Mouse (Mus musculus) G1E (cell line): Measurements from ENCODE around the gene Armc3. TPM values are rescaled to one million over a fixed set of nuclear protein-coding genes. Genes with fewer than 3 reads are reported as not detected.
"Not testable (repeated sequence)": the region's sequence is repeated elsewhere in the genome, so short reads cannot be mapped to it uniquely, and the experiment has no call there.

Source experiments
- ATAC-seq: 2 replicates; pipeline ENCODE4 v1.8.0; 2016; ENCODE audit warnings: mild to moderate bottlenecking; ENCODE audit not compliant: insufficient number of reproducible peaks, poor library complexity, low FRiP score, severe bottlenecking; ENCODE audit errors: extremely low read depth
- DNase-seq: peaks from one replicate; pipeline ENCODE4 v3.0.0; 2012; ENCODE audit warnings: low spot score
- H3K27me3 ChIP-seq: 2 replicates; pipeline ENCODE4 v1.6.1; 2012; ENCODE audit warnings: mild to moderate bottlenecking, low read length, inconsistent platforms; ENCODE audit not compliant: insufficient read depth
- H3K36me3 ChIP-seq: replicated peaks from 2 replicates; pipeline ENCODE3; 2012; ENCODE audit warnings: mild to moderate bottlenecking, inconsistent platforms
- H3K4me1 ChIP-seq: 2 replicates; pipeline ENCODE4 v1.6.1; 2012; ENCODE audit warnings: low read depth, low read length, inconsistent platforms, mixed read lengths; ENCODE audit not compliant: insufficient read depth
- H3K4me3 ChIP-seq: 2 replicates; pipeline ENCODE4 v1.5.1; 2012; ENCODE audit warnings: low read depth, mild to moderate bottlenecking, inconsistent platforms, low read length, moderate library complexity, mixed read lengths
- H3K9me3 ChIP-seq: replicated peaks from 2 replicates; pipeline ENCODE4 v1.6.1; 2012; ENCODE audit warnings: inconsistent platforms
- CTCF ChIP-seq: IDR thresholded peaks from 2 replicates; pipeline ENCODE4 v1.5.1; 2012; ENCODE audit warnings: low read depth, low read length, inconsistent platforms, mixed read lengths
- GATA1 ChIP-seq: IDR thresholded peaks from 2 replicates; pipeline ENCODE4 v1.6.1; 2012; ENCODE audit warnings: borderline replicate concordance, low read length, inconsistent platforms, mixed read lengths
- GATA2 ChIP-seq: IDR thresholded peaks from 2 replicates; pipeline ENCODE4 v1.6.1; 2012; ENCODE audit warnings: low read depth, low read length, inconsistent platforms, borderline replicate concordance
- POLR2AphosphoS5 ChIP-seq: IDR thresholded peaks from 2 replicates; pipeline ENCODE4 v1.6.1; 2012; ENCODE audit warnings: low read depth, low read length, inconsistent platforms; ENCODE audit not compliant: insufficient replicate concordance
- TAL1 ChIP-seq: conservative IDR thresholded peaks from 2 replicates; pipeline ENCODE4 v1.6.1; 2012; ENCODE audit warnings: low read depth, low read length, inconsistent platforms, mixed read lengths
- polyA plus RNA-seq: library from polyadenylated mRNA; stranded (reverse); fragments of >175 nt; gene quantifications from 2 replicates; pipeline ENCODE4 v1.2.3, GENCODE M21; 2012
- total RNA-seq, 2 experiments: library from RNA; stranded (forward) in 1 of 2; stranded (reverse) in 1 of 2; fragments of 200-1000 nt in 1 of 2; fragments of >200 nt in 1 of 2; fragmentation: Nextera tagmentation in 1 of 2; gene quantifications; 2 replicates each; pipeline ENCODE4 v1.2.3; 2014 to 2017

Armc3 gene
- total and polyA plus RNA-seq, 3 experiments = 0.16 TPM; not detected in 2

GRCm38 (mm10) chr2:19280331-19280730 is 81.2 kb downstream of the Armc3 start:
- H3K27me3 ChIP-seq = peaks cover 11% of the 10 kb centered on the region
- H3K36me3 ChIP-seq = no peaks in the 10 kb centered on the region
- H3K4me3 ChIP-seq = no peak overlapping the region
- no peaks in the 10 kb centered on the region for H3K9me3 ChIP-seq
- no peak for TF ChIP-seq GATA1
- no peak for TF ChIP-seq CTCF
- no peak for TF ChIP-seq TAL1
- TF ChIP-seq POLR2AphosphoS5 = no peak
- no peak for TF ChIP-seq GATA2
- no peak for DNase-seq
- ATAC-seq = no peak
- peaks cover 5% of the 10 kb centered on the region for H3K4me1 ChIP-seq

GRCm38 (mm10) chr2:19292366-19292765 is 93.3 kb downstream of the Armc3 start:
- H3K9me3 ChIP-seq = no peaks in the 10 kb centered on the region
- H3K36me3 ChIP-seq = no peaks in the 10 kb centered on the region
- H3K27me3 ChIP-seq = peaks cover 7% of the 10 kb centered on the region; the same call in 1 of the 2 replicates
- no peak overlapping the region for H3K4me3 ChIP-seq
- no peak for DNase-seq
- no peaks in the 10 kb centered on the region for H3K4me1 ChIP-seq
- TF ChIP-seq CTCF = no peak
- TF ChIP-seq GATA1 = no peak
- TF ChIP-seq POLR2AphosphoS5 = no peak
- no peak for TF ChIP-seq TAL1
- TF ChIP-seq GATA2 = no peak
- no peak for ATAC-seq

DNA sequence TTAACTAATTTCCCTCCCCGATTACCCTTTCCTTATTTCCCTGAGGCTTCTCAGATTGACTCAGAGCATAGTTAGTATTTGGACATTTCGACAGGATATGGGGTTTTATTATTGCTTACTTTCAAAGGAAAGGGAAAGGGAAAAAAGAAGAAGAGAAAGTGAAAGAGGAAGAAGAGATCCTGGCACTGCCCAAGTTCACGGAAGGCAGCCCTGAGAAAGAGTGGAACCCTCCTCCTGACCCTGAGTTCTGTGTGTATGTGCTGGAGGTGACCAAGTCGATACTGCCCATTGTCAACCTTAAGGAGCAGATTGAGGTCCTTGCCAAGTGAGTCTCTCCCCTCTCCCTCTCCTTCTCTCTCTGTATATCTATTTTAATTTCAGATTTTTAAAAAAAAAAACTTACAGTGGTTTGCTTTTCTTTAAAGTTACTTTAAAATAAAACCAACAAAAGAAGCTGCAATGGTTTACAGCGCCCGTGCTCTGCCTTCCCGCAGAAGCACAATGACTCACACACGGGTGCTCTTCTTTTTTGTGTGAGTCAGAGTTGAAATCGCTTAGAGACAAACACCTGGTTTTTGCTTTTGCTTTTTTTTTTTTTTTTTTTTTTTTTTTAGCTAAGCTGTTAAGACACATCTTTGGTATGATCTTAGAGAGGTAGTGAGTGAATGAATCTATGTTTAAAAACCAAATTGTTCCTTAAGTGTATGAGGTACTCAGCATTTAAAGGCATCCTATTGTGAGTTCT is 101.4 kb downstream of the Armc3 start:
- TF ChIP-seq CTCF = no peak
- H3K9me3 ChIP-seq = no peaks in the 10 kb centered on the region
- H3K27me3 ChIP-seq = peaks cover 13% of the 10 kb centered on the region
- H3K36me3 ChIP-seq = no peaks in the 10 kb centered on the region
- H3K4me3 ChIP-seq = no peak overlapping the region; the same call in 1 of the 2 replicates
- peaks cover 6% of the 10 kb centered on the region; the same call in 1 of the 2 replicates for H3K4me1 ChIP-seq
- no peak for DNase-seq
- no peak for ATAC-seq

DNA sequence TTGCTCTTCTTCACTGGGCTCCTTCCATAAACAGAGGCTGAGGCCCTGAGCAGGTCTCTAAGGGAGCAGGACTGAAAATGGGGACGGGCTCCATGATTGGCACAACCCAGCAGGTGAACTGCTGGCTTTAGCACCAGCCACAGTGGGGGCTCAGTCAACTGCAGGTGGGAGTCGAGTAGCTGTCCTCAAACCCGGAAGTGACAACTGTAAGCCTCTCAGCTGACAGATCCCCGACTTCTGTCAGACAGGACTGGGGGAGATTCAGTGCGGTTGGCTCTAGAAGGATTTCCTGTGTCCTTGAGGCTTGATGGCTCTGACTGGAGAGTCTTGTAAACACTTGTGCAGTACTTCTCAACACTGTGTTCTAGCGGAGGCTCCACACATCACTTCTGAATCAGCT is 102.1 kb downstream of the Armc3 start:
- Histone ChIP-seq H3K4me1 (peaks cover 6% of the 10 kb centered on the region; the same call in 1 of the 2 replicates), H3K9me3 (no peaks in the 10 kb centered on the region), H3K36me3 (no peaks in the 10 kb centered on the region), H3K4me3 (no peak overlapping the region), H3K27me3 (peaks cover 13% of the 10 kb centered on the region)
- TF ChIP-seq GATA1 (no peak), TAL1 (no peak), GATA2 (no peak), POLR2AphosphoS5 (no peak), CTCF (no peak)
- no peak for ATAC-seq
- DNase-seq = no peak

DNA sequence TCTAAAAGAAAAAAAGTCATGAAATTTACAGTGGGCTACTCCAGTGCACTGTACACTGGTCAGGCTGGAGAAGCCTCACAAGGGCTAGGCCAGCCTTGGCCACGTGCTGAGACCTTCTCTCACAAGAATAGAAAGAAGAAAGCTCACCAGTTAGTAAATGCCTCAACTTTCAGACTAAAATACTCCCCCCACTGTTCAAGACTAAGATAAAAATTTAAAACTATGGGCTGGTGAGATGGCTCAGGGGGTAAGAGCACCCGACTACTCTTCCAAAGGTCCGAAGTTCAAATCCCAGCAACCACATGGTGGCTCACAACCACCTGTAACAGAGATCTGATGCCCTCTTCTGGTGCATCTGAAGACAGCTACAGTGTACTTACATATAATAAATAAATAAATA is 104.0 kb downstream of the Armc3 start:
- H3K36me3 ChIP-seq, DNase-seq, ATAC-seq, H3K4me1 ChIP-seq, H3K9me3 ChIP-seq, H3K4me3 ChIP-seq: not testable (repeated sequence)
- H3K27me3 ChIP-seq = peaks cover 12% of the 10 kb centered on the region

DNA sequence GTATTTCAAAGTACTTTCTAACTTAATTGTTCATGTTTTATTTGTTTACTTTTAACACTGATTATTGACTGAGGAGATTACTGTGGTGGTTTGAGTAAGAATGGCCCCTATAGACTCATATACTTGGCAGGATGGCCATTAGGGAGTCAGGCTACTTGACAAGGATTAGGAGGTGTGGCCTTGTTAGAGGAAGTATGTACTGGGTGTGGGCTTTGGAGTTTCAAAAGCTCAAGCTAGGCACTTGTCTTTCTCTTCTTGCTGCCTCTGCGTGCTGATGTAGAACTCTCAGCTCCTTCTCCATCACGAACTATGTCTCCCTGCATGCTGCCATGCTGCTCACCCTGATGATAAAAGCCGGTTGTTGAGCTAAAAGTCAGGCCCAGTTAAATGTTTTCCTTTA is 111.4 kb downstream of the Armc3 start:
- TF ChIP-seq CTCF (no peak), GATA1 (no peak), GATA2 (no peak), TAL1 (no peak), POLR2AphosphoS5 (no peak)
- no peak for ATAC-seq
- Histone ChIP-seq H3K4me3 (no peak overlapping the region), H3K4me1 (no peaks in the 10 kb centered on the region), H3K36me3 (no peaks in the 10 kb centered on the region), H3K9me3 (no peaks in the 10 kb centered on the region), H3K27me3 (peaks cover 9% of the 10 kb centered on the region)
- no peak for DNase-seq

GRCm38 (mm10) chr2:19316056-19316455 is 117.0 kb downstream of the Armc3 start:
- Histone ChIP-seq H3K36me3 (no peaks in the 10 kb centered on the region), H3K4me1 (no peaks in the 10 kb centered on the region), H3K27me3 (peaks cover 23% of the 10 kb centered on the region), H3K4me3 (no peak overlapping the region), H3K9me3 (no peaks in the 10 kb centered on the region)
- DNase-seq (no peak), ATAC-seq (no peak)
- TF ChIP-seq GATA1 = no peak
- no peak for TF ChIP-seq GATA2
- no peak for TF ChIP-seq TAL1
- no peak for TF ChIP-seq POLR2AphosphoS5
- no peak for TF ChIP-seq CTCF
